Mouse (Mus musculus) adrenal gland, adult 18-20 months (tissue): ENCODE results near the gene Smyd3. TPM values are rescaled to one million over a fixed set of nuclear protein-coding genes. Genes with fewer than 3 reads are reported as not detected.

Source experiments
- DNase-seq, 2 experiments: peaks; one replicate each; pipeline ENCODE4 v3.0.0; 2021 to 2022; ENCODE audit warnings: low spot score in 2 of 2
- total RNA-seq, 2 experiments: library from RNA; stranded (reverse); gene quantifications; 1 replicate in 1 of 2; 2 replicates in 1 of 2; pipeline ENCODE4 v1.2.3; 2021

Gene Smyd3
- total RNA-seq, 2 experiments from 2014 or later: 7.8 to 8.7 TPM

DNA sequence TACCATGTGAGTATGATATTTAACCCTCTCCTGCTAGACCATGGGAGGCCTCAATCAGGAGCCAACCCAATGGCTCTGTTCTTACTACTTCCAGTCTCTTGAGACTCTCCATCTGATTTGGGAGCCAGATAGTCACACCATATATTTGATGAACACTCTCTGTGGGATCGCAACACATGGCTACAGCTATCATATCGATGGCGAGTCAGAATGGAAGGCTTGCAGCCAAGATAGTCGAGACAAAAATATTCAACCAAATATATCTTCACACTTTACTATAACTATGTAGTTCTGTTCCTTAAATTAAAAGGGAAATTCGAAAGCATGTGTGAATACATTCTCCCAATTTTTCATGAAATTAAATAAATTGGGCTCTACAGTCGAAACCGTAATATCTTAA lies 132.2 kb downstream of the Smyd3 start:
- no peak for DNase-seq

DNA sequence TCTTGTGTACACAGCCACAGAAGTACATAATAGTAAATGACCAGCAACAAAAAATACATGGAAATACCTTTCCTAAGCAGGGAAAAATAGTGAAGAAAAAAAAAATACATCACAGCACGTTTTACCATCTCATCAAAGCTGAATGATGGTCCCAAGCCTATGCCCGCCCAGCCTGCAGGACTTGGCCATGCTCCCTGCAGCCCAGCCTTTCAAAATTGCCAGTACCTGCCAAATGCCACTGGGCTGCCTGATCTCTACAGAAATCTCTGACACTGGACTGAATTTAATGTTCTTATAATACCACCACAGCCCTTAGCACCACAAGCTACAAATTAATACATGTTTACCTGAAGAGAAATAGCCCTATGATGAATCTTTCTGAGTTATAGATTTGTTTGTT lies 133.5 kb downstream of the Smyd3 start:
- DNase-seq: no peak

- no peak for DNase-seq
Observed at GRCm38 (mm10) chr1:179378102-179378501, 139.7 kb downstream of the Smyd3 start.

- no peak for DNase-seq
Observed at GRCm38 (mm10) chr1:179374987-179375386, 142.9 kb downstream of the Smyd3 start.

GRCm38 (mm10) chr1:179373911-179374310 lies 143.9 kb downstream of the Smyd3 start:
- DNase-seq: no peak

- no peak for DNase-seq
Observed at GRCm38 (mm10) chr1:179371191-179371590, 146.7 kb downstream of the Smyd3 start.

DNA sequence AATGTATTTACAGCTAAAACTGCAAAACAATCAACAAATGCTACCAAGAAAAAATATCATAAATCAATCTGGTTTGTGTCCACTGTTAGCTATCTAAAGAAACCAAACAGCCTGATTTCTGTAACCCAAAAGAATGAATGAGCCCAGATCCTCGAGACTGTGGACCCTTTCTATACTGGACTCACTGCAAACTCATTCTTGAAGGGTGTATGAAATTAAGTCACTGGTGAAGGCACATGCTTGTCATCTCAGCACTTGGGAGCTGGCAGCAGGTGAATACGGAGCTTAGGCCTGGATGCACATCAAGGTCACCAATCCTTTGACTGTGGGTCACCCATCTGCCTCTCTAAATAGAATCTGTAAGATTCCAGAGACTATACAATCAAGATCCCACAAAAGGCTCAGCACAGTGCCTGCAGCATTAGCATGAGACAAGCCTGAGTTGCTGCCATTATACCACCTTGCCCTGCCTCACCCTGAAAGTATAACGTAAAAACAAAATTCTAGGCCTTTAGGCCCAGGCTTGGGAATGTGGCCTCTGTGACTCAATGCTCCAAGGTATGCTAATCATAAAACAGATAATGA lies 149.3 kb downstream of the Smyd3 start:
- DNase-seq: no peak

GRCm38 (mm10) chr1:179361481-179362466 lies 156.1 kb downstream of the Smyd3 start:
- no peak for DNase-seq

DNA sequence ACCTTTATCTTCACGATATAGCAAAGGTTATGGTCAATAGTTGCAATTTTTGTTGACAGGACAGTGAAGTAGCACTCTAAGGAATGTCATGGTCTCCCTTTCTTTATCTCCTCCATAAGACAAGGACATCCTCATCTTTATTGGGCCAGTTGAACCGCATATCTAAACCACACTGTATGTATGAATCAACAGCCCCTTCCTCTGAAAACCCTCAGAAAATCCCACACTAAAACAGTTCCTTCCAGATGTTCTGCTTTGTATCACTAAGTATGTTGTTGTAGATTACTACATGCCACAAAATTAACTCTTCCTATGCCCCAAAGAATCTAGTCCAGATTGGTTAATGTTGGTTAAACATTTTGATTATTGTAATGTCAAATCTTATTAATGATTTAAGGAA lies 160.7 kb downstream of the Smyd3 start:
- no peak for DNase-seq

DNA sequence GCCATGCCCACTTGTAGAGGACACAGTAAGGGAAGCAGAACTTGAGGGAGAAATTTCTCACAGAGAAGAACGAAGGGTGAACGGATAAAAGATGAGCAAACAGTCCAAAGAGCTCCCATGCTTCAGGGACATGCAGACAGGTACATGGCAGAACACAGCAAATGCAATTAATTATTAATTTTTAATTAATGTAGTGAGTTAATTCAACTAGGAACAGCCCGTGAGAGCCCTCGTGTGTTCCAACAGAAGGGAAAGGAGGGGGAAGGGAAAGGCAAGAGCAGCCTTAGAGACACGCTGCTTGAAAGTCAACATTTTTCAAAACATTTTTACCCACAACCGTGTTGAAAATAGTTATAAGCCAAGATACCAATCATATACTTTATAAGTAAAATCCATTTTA lies 163.6 kb downstream of the Smyd3 start:
- no peak for DNase-seq

DNA sequence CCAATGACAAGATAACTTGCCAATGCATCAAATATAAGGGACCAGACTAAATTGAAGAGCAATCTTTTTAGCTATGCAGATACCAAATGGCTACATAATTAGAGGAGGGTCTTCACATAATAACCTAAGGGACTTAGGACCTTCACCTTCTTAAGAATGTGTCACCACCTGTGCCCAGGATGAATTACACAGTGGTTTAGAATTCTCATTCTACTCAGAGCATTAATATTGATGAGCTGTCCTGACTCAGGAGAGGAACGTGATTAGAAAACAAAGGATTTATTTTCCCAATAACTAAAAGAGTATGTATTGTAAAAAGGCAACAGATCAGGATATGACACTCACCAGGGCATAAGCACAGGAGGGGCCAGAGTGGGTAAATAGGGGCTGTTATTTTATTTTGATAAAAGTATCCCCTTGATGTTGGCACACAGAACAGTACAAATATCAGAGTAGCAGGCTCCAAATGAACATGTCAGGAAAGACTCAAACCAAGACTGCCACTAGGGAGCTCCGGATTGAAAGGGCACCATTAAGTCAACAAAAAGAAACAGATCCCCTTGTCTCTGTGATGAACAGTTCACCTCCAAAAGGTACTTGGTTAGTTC lies 172.4 kb downstream of the Smyd3 start:
- DNase-seq: no peak

DNA sequence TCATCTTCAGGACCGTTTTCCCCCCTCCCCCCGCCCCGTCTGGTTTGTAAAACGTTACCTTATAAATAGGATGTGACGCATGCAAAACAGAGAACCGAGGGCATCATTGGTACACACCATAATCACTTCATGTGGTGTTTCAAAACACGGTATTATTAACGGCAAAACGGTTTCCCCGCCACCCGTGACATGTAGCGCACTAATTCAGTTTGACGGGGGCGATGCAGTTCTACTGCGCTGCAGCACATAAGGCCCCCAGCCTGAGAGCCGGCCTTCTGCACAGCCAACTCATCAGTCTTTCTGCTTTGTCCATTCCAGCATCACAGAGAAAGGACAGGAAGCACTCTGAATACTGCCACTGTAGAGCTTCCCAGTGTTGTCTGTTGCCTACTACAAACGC lies 174.4 kb downstream of the Smyd3 start:
- no peak for DNase-seq

DNA sequence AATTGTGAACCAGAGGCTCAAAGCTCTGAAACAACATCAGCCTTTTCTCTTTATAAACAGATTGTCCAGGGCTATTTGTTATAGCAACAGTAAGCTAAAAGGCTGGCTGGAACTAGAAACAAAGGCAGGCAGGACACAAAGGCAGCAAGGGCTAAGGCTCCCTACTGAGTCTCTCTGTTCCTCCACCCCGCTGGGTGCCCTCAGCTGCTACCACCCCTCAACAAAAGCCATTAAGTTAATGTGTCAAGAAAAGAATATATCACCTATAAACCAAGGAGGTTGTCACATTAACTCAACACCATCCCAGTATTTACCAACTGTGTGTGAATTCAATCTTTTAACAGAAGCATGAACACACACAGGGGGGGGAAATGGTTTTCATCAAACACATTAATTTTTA lies 176.3 kb downstream of the Smyd3 start:
- no peak for DNase-seq

- DNase-seq: no peak
Observed at GRCm38 (mm10) chr1:179339066-179339465, 178.8 kb downstream of the Smyd3 start.

- no peak for DNase-seq
Observed at GRCm38 (mm10) chr1:179337529-179337928, 180.3 kb downstream of the Smyd3 start.

DNA sequence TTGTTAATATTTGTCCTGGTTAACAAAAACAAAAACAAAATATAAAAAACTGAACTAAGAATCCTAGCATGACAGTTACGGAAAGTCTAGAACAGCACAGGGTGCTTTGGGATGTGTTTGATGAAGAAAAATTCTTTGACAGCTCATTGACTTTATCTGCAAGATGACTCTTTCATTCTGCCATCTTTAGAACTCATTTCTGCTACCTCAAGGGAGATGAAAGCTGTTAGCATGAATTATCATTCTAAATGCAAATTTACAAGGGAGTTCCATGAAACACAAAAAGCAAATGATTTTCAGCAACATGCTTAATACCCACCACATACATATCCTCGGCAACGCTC lies 190.9 kb downstream of the Smyd3 start:
- no peak for DNase-seq

- DNase-seq: no peak
Observed at GRCm38 (mm10) chr1:179326262-179326964, 191.4 kb downstream of the Smyd3 start.

- DNase-seq: peak in 1 of 2 experiments; percentile 4
Observed at GRCm38 (mm10) chr1:179324271-179324670, 193.6 kb downstream of the Smyd3 start.

DNA sequence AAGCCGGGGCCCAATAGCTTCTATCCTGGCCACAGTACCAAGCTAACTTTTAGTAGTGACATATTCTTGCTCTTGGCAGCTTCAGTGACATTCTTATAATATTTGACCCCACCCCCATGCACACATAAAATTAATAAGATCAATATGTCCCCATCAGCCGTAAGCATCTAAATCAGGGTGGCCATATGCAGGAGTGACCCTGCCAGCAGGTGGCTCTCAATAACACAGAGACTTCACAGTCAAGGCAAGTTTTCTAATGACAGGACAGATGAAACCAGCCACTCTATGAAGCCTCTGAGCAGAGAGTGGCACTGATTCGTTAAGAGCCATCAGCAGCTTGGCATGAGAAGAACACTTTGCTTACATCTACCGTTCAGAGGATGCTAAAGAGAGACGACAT lies 204.2 kb downstream of the Smyd3 start:
- no peak for DNase-seq

- DNase-seq: no peak
Observed at GRCm38 (mm10) chr1:179309487-179309886, 208.4 kb downstream of the Smyd3 start.

- DNase-seq: no peak
Observed at GRCm38 (mm10) chr1:179302446-179303230, 215.2 kb downstream of the Smyd3 start.
